Mouse (Mus musculus): ENCODE results near the gene P4ha3.
A peak's percentile ranks its signal among the peaks of the same experiment; 100 is the strongest.

P4ha3 gene

DNA sequence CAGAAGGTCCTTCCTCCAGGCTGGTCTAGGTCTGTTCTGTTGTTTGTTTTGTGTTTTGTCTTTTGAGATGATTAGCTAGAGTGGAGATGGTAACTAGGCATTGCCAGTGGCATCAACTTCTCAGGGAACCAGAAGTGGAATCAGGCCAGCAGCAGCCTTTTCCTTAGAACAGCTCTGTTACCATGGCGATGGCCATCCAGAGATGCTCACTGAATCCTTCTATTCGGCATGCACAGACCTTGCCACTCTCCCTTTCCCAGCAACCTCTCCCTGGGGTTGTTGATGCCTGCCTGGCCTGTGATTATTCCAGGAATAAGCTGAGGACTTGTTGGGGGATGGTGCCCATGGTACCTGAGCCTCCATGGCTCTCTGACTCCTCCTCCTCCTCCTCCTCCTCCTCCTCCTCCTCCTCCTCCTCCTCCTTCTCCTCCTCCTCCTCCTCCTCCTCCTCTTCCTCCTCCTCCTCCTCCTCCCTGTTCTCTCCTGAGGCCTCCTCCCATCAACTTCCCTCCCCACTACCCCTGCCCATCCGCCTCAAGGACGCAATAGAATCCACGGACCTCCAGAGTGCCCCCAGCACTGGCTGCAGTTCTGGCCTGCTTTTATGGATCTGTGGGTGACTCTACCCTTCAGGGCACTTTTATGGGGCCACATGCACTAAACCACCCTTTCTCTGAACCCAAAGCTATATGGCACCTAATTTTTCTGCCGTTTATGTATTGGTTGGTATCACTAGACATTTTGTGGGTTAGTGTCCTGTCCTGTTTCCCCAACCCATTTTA is 22.7 kb downstream of the P4ha3 start:
- DNase-seq = peak; percentile 47 to 63

DNA sequence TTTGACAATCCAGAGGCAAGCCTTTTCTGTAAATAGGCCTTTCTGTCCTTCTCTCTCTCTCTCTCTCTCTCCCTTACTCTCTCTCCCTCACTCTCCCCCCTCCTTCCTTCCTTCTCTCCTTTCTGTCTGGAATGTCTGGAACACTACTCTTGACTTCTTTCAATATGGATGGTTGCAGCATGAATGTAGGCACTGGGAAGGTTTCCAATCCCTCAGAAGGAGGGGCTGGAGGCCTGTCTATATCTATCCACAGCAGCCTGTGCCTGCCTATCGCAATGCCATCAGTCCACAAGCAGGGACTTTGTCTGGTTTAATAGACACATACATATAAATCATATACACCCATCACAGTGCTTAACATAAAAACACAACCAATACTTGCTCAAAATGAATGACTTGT is 23.9 kb downstream of the P4ha3 start:
- DNase-seq = no peak

DNA sequence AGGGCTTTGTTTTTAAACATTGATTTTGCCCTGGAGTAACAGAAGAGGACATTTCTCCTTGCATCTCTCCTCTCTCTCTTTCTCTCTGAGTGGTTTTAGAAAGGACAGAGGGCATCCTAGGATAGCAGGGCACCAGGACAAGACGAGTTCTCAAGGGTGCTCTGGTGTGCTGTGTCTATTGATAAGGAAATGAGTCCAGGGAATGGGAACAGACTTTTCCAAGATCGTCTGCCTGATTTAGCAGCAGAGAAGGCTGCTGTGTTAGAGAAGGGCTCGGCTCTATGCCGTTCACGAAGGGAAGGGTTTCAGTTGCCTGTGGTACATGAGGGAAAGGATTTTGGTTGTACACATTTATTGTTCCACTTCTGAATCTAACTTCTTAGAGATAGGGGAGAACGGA is 24.4 kb downstream of the P4ha3 start:
- DNase-seq = no peak

DNA sequence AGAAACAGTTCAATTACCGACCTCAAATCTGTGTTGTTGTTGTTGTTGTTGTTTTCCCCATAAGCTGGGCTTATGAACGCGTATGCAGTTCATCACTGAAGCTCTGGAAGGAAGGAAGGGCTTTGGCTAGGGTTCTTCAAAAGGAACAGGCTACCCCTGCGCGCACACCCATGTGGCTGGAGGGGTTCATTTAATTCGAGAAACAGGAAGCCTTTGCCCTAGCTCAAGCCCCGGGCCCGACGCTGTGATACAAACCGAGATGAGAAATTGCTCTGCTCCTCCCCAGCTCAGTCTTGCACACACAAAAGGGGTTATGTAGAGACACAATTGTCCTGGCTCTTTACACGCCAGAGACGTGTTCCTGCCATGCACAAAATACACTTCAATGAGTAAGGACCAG is 25.0 kb downstream of the P4ha3 start:
- DNase-seq = no peak

DNA sequence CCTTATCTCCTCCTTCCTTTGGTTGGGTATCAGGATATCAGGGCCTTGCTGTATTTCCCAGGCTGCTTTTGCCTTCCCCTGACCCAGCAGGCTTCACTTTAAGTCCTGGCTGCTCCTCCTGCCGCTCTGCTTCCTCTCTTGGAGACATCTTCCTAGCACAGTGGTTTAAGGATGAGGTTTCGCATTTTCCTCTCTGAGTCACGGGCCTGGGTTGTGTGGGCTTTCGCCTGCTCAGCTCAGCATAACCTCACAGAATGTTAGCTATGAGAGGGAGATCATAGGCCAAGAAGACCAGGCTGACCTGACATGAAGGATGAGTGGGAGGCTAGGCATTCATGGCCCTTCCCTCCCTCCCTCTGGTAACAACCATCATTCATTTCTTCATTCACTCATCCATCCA is 27.4 kb downstream of the P4ha3 start:
- DNase-seq = no peak

DNA sequence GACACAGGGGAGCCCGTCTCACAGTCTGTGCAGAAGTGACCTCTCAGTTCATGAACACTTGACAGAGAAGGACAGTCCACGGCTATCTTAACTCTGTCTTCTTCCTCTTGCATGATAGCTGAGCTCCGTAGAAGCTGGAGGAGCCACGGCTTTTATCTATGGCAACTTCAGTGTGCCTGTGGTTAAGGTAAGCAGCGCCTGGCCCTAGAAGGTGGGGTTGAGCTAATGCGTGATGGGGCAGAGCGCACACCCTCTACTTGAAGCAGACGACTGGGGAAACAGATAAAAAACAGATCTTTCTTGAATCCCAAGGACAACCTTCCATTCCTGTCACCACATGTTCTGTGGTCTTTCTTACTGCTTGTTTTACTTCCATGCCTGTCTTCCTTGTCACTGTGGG is 31.6 kb downstream of the P4ha3 start:
- DNase-seq = no peak

DNA sequence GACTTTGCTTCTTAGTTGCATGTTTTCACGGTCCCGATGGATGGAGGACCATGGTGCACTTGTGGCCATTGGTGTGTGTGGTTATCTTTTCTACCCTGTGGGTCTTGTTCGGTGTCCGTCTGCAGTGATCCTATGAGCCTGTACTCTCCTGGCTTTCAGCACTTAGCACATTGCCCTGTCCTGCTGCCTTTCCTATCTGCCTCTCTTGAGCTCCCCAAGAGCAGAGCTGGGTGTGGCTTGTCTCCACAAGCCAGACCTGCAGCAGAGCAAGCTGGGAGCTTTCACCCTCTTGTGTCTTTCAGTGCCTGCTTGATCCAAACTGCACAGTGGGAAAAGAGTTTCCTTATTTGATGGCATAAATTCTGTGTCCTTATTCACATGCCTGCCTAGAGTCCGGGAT is 32.2 kb downstream of the P4ha3 start:
- no peak for DNase-seq

DNA sequence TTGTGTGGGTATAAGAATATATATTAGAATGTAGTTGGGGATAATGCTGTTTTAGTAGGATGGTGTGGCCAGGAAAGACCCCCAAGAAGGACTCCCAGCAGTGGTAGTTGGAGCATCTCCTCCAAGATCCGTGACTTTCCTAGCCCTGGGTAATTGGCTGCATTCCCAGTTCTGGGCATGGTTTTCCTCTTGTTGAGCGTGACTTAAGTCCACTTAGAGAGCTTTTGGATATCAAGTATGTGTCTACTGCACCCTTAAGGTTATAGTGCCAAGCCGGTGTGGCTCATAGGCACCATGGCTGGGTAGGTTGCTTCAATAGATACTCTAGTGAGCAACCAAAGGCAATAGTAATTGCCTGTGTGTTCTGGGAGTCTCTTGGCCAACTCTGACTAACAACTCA is 38.4 kb downstream of the P4ha3 start:
- no peak for DNase-seq

DNA sequence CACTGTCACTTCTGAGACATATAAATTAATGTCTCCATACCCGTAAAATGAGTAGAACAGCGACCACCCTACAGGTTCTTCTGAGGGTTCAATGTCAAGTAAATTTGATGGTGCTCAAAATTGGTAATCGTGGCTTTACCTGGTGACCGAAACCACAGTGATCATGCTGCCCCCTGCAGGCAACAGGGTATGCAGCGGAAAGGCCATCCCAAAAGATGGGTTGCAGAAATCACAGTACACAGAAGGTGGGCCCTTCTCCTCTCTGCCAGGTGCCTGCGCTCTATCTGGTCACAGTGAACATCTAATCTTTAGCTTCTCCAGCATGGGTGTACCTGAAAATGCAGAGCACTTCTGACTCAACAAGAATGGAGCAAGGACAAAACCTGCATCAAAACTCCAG is 40.2 kb downstream of the P4ha3 start:
- peak; percentile 75 to 83 for DNase-seq

DNA sequence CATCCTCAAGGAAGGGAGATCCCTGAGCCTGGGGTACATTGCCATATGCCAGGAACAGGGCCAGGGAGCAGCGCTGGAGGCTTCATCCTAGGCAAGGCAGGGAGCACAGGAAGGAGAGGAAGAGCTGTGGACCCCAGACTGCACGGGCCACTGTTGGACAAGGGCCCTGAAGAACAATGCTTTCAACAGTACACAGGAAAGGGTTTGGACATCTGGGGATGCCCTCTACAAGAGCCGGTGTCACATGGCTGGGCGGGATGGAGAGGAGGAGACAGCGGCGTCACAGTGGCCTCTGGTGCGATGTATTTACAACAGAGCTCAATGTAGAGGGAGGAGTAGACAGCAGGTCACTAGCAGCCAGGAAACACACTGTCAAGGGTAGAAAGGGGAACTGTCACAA is 42.2 kb downstream of the P4ha3 start:
- no peak for DNase-seq

DNA sequence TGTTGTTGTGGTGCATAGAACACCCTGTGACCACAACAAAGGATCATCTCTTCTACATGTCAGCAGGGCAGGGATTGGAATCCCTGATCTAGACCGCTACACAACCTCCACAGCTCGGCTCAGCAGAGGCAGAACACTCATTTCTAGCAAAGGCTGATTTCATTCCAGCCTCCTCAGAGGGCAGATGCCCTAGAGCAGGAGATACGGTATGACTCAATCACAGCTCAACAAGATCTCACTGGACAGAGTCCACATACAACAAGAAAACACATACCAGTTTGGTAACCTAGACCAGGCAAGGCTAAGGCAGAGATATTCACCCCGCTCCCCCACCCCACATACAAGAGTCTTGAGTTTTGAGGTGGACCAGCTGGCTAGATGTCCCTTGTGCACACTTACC is 43.3 kb downstream of the P4ha3 start:
- DNase-seq = no peak

DNA sequence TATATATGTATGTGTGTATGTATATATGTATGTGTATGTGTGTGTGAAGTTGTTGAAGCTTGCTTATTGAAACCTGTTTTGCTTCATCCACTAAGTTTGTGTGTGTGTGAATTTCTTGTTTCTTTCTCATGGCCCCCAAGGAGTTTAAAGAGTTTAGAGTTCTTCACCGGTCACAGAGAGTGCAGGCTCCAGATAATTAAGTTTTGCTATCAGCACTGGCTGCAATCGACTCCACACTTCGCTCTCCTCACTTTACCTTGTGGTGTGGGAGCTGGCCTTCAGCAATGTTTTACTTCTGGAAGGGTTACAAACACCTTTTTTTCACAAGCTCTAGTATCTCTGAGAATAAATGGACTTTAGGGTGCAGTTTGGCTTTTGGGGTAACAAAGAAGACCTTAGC is 45.9 kb downstream of the P4ha3 start:
- DNase-seq = no peak

DNA sequence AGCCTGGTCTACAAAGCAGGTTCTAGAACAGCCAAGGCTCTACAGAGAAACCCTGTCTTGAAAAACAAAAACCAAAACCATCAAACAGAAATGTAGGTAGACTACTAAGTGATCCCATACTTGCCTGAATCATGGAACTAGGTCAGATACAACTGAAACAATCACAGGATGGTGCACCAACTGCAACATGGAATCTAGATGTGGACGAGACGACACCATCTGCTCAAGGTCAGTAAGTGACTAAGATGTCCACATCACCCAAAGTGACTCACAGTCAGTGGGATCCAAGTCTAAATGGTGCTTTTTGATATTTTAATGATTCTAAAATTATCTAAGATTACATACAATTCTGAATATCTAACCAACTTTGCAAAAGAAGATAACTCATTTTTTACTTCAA is 50.6 kb downstream of the P4ha3 start:
- no peak for DNase-seq

DNA sequence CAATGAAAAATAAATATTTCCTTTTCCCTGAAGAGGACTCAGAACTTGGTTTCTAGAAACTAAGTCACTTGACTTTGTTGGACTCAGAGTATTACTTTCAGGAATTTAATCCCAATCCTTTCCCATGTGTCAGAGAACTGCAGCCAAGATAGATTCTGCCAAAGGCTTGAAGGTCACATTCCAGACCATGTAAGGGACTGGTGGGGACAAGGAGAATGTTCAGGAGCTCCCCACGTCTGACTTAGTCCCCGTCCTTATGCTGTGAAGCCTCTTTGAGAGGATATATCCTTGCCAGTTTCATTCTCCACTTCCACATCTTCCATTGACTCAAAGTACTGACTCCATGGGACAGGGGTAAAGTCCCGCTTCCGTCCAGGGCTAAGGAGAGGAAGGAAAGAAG is 69.7 kb downstream of the P4ha3 start:
- DNase-seq = no peak

DNA sequence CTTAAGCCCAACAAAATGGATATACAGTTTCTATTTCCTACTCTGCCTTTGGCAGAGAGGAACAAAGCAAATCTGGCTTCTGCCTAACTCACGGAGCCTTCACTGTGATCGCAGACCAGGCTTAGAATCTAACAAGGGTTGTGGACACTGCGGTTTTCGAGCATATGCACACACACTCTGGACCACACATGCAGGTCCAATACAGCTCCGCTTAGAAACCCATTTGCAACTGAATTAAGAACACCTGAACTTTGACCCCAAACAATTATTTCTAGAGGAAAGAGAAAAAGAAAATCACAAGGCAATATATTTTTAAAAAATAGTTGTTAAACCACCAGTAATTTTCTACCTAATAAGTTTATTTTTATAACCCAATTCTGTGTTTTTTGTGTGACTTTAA is 71.0 kb downstream of the P4ha3 start:
- no peak for DNase-seq

DNA sequence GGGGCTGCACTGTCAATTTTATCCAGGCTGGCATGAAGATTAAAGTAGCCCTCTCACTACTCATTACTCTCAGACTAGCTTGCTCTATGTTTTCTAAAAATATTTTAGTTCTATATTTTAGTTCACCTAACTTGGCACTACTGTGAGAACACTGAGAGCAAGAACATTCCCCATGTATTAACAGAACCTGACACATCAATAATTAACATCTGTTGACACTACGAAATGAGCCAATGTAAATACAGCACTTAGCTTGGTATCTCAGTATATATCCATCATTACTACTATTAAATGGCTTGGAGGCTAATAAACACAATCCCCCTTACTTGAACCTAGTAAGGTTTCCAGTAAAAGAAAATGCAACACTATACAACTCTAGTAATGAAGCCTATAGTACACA is 71.4 kb downstream of the P4ha3 start:
- DNase-seq = no peak

DNA sequence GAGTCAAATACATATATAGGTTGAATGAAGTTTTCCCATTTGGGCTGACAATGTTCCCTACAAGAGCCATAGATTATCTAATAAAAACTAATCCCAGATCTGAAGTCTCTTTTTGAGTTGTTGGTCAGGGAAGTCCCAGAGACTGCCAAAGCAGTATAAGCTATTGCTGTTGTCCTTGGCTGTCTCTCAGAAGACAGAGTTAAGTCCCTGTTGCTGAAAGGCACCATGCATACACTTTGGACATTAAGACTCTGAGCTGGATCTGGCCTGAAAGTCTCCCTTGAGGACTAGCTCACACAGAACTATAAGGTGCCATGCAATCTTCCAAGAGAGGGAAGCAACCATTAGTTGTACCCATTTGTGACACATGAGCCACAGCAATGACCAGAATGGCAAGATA is 72.5 kb downstream of the P4ha3 start:
- no peak for DNase-seq

DNA sequence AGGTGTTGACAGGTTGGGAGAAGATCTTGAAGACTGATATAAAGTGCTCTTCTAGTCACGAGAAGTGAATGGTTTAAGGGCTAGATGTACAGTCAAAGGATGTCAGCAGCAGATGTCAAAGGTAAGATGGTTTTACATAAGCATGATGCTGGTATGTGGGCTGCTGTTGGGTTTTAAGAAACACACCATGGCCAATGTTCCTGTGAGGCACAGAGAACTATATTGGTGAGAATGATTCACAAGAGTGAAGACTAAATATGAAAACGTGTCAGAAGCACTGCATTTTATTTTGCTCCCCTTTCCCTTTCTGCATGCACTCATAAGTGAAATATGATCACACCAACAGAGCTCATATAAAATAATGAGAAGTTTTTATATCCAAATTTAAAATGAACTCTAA is 77.8 kb downstream of the P4ha3 start:
- DNase-seq = no peak

DNA sequence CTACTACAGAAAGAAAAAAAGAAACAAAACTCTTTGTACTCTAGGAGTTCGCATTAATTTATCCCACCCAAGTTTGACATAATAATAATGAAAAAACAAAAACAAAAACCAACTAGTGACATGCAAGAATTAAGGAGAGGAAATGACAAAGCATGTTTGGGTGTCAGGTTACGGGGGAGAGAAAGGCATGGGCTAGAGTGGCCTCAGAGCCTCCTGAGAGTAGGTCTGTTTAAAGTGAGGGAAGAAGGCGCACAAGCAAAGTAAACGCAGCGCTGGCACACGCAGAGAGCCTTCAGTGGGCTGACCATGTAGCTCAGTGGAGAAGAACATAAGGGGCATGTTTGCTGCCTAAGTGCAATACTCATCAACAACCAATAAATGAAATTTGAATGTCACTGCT is 79.6 kb downstream of the P4ha3 start:
- no peak for DNase-seq
